Mouse (Mus musculus): Measurements from ENCODE around the gene Kat14. TPM values are rescaled to one million over a fixed set of nuclear protein-coding genes. Genes with fewer than 3 reads are reported as not detected.

Gene Kat14
- polyA plus RNA-seq, 1 experiment from 2014 or later, result 19.1 TPM

DNA sequence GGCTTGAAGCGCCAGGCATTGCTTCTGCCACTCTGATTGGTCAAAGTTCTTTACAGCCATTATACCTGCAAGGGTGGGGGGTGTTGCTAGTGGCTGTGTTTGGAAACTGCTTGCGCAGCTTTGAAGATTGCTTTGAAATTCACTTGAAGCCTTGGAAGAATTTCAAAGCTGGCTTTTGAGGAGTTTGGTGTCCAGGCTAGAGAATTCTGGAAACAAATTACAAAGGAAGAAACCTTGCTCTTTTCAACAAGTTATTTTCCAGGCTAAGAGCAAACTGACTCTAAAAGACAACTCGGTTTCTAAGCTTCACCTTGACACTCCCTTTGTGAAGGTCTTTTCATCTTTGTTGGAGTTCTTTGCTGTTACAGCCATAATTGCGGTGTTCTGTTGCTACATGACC lies 30.7 kb downstream of the Kat14 start:
- Histone ChIP-seq H3K9me3 (ENCODE audit: low read length) (no peaks in the 10 kb centered on the region), H3K27ac (ENCODE audit: low read length) (no peak overlapping the region), H3K36me3 (ENCODE audit: insufficient read depth, low read length) (peaks cover 30% of the 10 kb centered on the region; the same call in 1 of the 2 replicates), H3K4me2 (replicated peaks; ENCODE audit: low read depth, low read length) (no peak overlapping the region), H3K4me3 (ENCODE audit: low read depth, low read length) (no peak overlapping the region), H3K27me3 (replicated peaks; ENCODE audit: insufficient read depth, low read length) (no peaks in the 10 kb centered on the region), H3K9ac (replicated peaks; ENCODE audit: low read depth) (no peak overlapping the region), H3K4me1 (ENCODE audit: insufficient read depth, low read depth, low read length) (no peaks in the 10 kb centered on the region)
- WGBS, result 86% methylated on average over 4 of the region's 4 CpGs
- no peak for TF ChIP-seq EP300 (IDR thresholded peaks at IDR 0.05)
- no peak for TF ChIP-seq CTCF (IDR thresholded peaks at IDR 0.05)
- ATAC-seq, result no peak
- no peak for DNase-seq (ENCODE audit: low spot score)

DNA sequence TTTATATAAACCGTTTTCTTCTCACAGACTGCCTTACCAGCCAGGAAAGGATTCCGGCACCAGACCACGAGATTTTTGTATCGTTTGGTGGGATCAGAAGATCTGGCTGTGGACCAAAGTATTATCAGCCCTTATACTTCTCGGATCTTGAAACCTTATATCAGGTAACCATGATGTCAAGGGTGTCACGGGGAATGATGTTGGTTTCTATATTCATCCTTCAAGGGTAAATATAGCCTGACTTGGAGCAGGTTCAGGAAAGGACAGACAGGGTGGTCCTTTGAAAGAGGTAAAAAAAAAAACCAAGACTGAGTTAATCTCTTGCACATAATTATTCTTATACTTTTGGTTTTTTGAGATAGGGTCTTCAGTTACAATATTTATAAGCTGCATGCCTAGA lies 31.9 kb downstream of the Kat14 start:
- Histone ChIP-seq H3K4me3 (ENCODE audit: low read depth, low read length) (no peak overlapping the region), H3K27ac (ENCODE audit: low read length) (no peak overlapping the region), H3K9me3 (ENCODE audit: low read length) (no peaks in the 10 kb centered on the region), H3K9ac (replicated peaks; ENCODE audit: low read depth) (no peak overlapping the region), H3K4me1 (ENCODE audit: insufficient read depth, low read depth, low read length) (no peaks in the 10 kb centered on the region), H3K36me3 (ENCODE audit: insufficient read depth, low read length) (peaks cover 30% of the 10 kb centered on the region), H3K4me2 (replicated peaks; ENCODE audit: low read depth, low read length) (no peak overlapping the region), H3K27me3 (replicated peaks; ENCODE audit: insufficient read depth, low read length) (no peaks in the 10 kb centered on the region)
- TF ChIP-seq CTCF (IDR thresholded peaks at IDR 0.05) (no peak), EP300 (IDR thresholded peaks at IDR 0.05) (no peak)
- WGBS, result 85% methylated on average over 6 of the region's 6 CpGs
- DNase-seq (ENCODE audit: low spot score) (no peak), ATAC-seq (no peak)

DNA sequence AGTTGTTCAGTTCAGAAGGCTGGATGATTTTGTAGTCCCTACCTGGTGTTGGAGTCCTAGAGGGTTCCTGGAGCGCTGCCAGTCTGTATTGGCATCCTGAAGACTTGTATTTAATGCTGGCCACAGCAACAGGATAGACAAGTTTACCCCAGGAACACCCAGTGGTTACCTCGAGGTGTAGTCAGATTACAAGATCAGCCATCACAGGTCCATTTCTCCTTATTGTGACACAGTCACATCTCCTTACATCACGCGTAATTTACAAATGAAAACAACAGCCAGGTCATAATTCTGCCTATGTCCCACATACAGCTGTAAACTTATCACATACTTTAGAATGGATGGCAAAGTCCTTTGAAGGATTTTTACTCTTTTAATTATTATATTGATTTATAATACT lies 40.3 kb downstream of the Kat14 start:
- Histone ChIP-seq H3K9ac (replicated peaks; ENCODE audit: low read depth) (no peak overlapping the region), H3K4me3 (ENCODE audit: low read depth, low read length) (no peak overlapping the region), H3K9me3 (ENCODE audit: low read length) (no peaks in the 10 kb centered on the region), H3K36me3 (ENCODE audit: insufficient read depth, low read length) (peaks cover 32% of the 10 kb centered on the region), H3K27ac (ENCODE audit: low read length) (no peak overlapping the region), H3K27me3 (replicated peaks; ENCODE audit: insufficient read depth, low read length) (no peaks in the 10 kb centered on the region), H3K4me2 (replicated peaks; ENCODE audit: low read depth, low read length) (no peak overlapping the region), H3K4me1 (ENCODE audit: insufficient read depth, low read depth, low read length) (no peaks in the 10 kb centered on the region)
- WGBS, result 91% methylated on average over 4 of the region's 4 CpGs
- no peak for DNase-seq (ENCODE audit: low spot score)
- ATAC-seq, result no peak
- TF ChIP-seq CTCF (IDR thresholded peaks at IDR 0.05) (no peak), EP300 (IDR thresholded peaks at IDR 0.05) (no peak)

DNA sequence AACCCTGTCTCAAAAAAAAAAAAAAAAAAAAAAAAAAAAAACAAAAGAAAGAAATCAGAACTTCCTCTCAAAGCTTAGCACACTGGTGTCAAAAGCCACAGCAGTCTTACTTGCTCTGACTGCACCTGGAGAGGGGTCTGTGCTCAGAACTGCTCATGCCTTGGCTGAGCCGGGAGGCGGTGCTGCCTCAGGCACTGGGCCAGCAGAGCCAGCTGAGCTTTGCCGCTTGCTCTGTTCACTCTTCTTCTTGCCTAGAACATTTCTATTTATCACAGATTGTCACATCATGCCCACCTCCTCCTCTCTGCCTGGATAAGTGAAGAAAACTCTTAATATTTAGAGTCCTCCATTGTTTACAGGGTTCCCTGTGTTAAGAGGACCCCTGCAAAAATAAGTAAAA lies 41.8 kb downstream of the Kat14 start:
- Histone ChIP-seq H3K9ac (replicated peaks; ENCODE audit: low read depth) (no peak overlapping the region), H3K4me2 (replicated peaks; ENCODE audit: low read depth, low read length) (no peak overlapping the region), H3K4me1 (ENCODE audit: insufficient read depth, low read depth, low read length) (no peaks in the 10 kb centered on the region), H3K27ac (ENCODE audit: low read length) (no peak overlapping the region), H3K27me3 (replicated peaks; ENCODE audit: insufficient read depth, low read length) (no peaks in the 10 kb centered on the region), H3K9me3 (ENCODE audit: low read length) (no peaks in the 10 kb centered on the region), H3K4me3 (ENCODE audit: low read depth, low read length) (no peak overlapping the region), H3K36me3 (ENCODE audit: insufficient read depth, low read length) (peaks cover 26% of the 10 kb centered on the region; the same call in 1 of the 2 replicates)
- WGBS, result 73% methylated on average over 3 of the region's 3 CpGs
- no peak for TF ChIP-seq EP300 (IDR thresholded peaks at IDR 0.05)
- TF ChIP-seq CTCF (IDR thresholded peaks at IDR 0.05), result no peak
- DNase-seq (ENCODE audit: low spot score) (no peak), ATAC-seq (no peak)

DNA sequence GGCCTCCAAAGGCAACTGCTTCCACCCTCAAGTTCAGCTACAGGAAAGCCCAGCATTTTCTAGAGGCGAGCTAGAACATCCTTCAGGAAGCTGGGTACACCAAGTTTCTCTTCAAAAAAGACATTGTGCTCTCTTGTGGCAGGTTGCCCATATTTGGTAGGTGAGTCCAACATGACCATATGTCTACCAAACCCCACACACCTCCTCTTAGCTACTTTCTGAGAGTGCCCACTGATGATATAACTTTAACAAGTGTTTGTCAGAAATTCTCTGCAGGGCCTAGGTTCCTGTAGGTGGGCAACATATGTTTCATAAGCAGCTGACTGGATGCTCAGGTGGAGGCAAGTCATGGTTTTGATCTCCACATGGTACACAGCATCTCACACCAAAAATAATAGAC lies 45.9 kb downstream of the Kat14 start:
- DNase-seq (ENCODE audit: low spot score), result no peak
- no peak for ATAC-seq
- Histone ChIP-seq H3K9ac (replicated peaks; ENCODE audit: low read depth) (no peak overlapping the region), H3K4me3 (ENCODE audit: low read depth, low read length) (no peak overlapping the region), H3K4me1 (ENCODE audit: insufficient read depth, low read depth, low read length) (no peaks in the 10 kb centered on the region), H3K9me3 (ENCODE audit: low read length) (no peaks in the 10 kb centered on the region), H3K27ac (ENCODE audit: low read length) (no peak overlapping the region), H3K27me3 (replicated peaks; ENCODE audit: insufficient read depth, low read length) (no peaks in the 10 kb centered on the region), H3K36me3 (ENCODE audit: insufficient read depth, low read length) (no peaks in the 10 kb centered on the region), H3K4me2 (replicated peaks; ENCODE audit: low read depth, low read length) (no peak overlapping the region)
- WGBS, result 83% methylated on average over 1 of the region's 1 CpGs
- TF ChIP-seq EP300 (IDR thresholded peaks at IDR 0.05), result no peak
- no peak for TF ChIP-seq CTCF (IDR thresholded peaks at IDR 0.05)

DNA sequence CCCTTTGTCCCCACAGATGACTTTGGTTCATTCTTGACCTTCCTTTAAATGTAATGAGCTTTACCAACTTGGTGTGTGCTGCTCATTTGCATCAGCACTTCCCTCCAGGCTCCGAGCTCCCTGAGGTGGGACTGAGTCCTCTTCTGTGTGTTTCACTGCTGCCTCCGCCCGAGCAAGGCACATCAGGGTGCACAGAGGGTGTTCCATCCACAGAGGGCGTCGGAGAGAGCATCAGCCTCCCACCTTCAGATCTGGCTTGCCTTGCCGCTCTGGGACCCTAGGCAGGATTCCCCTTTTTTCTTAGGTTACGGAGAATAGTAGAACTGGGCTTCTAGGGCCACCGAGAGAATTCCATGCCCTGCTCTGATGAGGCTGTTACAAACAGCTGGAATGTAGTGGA lies 48.1 kb downstream of the Kat14 start:
- no peak overlapping the region for H3K4me2 ChIP-seq (replicated peaks; ENCODE audit: low read depth, low read length)
- ATAC-seq, result no peak

DNA sequence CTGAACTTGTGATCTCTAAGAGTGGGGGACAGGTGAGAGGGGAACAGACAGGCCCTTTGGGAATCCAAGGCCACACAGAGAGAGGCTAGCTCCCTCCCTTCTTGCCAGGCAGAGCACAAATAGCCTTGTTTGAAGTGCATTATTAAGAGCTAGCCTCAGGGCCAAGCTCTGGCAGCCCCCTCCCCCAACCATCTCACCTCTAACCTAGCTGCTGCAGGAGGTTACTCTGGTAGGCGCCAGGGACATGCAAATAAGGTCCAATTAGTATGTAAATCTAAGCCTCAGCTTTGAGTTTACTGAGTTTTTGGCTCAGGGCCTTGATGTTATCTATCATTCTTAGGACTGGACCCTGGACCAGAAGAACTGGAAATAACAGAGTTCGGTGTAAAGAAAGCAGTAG lies 49.3 kb downstream of the Kat14 start:
- H3K4me2 ChIP-seq (replicated peaks; ENCODE audit: low read depth, low read length), result no peak overlapping the region
- TF ChIP-seq CTCF (IDR thresholded peaks at IDR 0.05), result no peak
- TF ChIP-seq EP300 (IDR thresholded peaks at IDR 0.05), result no peak
- no peak for ATAC-seq
- no peak for DNase-seq (ENCODE audit: low spot score)
- 37% methylated on average over 2 of the region's 2 CpGs for WGBS
- no peak overlapping the region for H3K9ac ChIP-seq (replicated peaks; ENCODE audit: low read depth)
- H3K4me1 ChIP-seq (ENCODE audit: insufficient read depth, low read depth, low read length), result no peaks in the 10 kb centered on the region
- no peak overlapping the region for H3K27ac ChIP-seq (ENCODE audit: low read length)
- H3K4me3 ChIP-seq (ENCODE audit: low read depth, low read length), result no peak overlapping the region
- no peaks in the 10 kb centered on the region for H3K27me3 ChIP-seq (replicated peaks; ENCODE audit: insufficient read depth, low read length)
- no peaks in the 10 kb centered on the region for H3K9me3 ChIP-seq (ENCODE audit: low read length)
- no peaks in the 10 kb centered on the region for H3K36me3 ChIP-seq (ENCODE audit: insufficient read depth, low read length)

More for the DNA sequence above, 48.1 kb downstream of the Kat14 start:
- TF ChIP-seq CTCF (IDR thresholded peaks at IDR 0.05) (no peak), EP300 (IDR thresholded peaks at IDR 0.05) (no peak)
- Histone ChIP-seq H3K4me1 (ENCODE audit: insufficient read depth, low read depth, low read length) (no peaks in the 10 kb centered on the region), H3K9me3 (ENCODE audit: low read length) (no peaks in the 10 kb centered on the region), H3K9ac (replicated peaks; ENCODE audit: low read depth) (no peak overlapping the region), H3K36me3 (ENCODE audit: insufficient read depth, low read length) (no peaks in the 10 kb centered on the region), H3K27ac (ENCODE audit: low read length) (no peak overlapping the region), H3K4me3 (ENCODE audit: low read depth, low read length) (no peak overlapping the region), H3K27me3 (replicated peaks; ENCODE audit: insufficient read depth, low read length) (no peaks in the 10 kb centered on the region)
- DNase-seq (ENCODE audit: low spot score), result no peak
- 37% methylated on average over 8 of the region's 8 CpGs for WGBS

All from lung, postnatal 0 days (tissue).